Mouse (Mus musculus) Muller cell, postnatal 12 days (primary cell): Measurements from ENCODE around the gene Stt3b.
"Not testable (repeated sequence)": the region's sequence is repeated elsewhere in the genome, so short reads cannot be mapped to it uniquely, and the experiment has no call there.

Experiments
- DNase-seq: peaks from one replicate; pipeline ENCODE4 v3.0.0-alpha.2; 2015; ENCODE audit errors: inconsistent ontology term

Gene Stt3b

GRCm38 (mm10) chr9:115318621-115319375, 8.6 kb upstream of the Stt3b start:
- DNase-seq, result no peak

- no peak for DNase-seq
Measured at GRCm38 (mm10) chr9:115317049-115317448, 6.8 kb upstream of the Stt3b start.

- DNase-seq, result no peak
Measured at GRCm38 (mm10) chr9:115314556-115314955, 4.3 kb upstream of the Stt3b start.

GRCm38 (mm10) chr9:115313830-115314229, 3.6 kb upstream of the Stt3b start:
- DNase-seq, result no peak

- no peak for DNase-seq
Measured at GRCm38 (mm10) chr9:115311223-115311520, 951 bp upstream of the Stt3b start.

- no peak for DNase-seq
Measured at GRCm38 (mm10) chr9:115309977-115310345, 260 bp downstream of the Stt3b start.

- no peak for DNase-seq
Measured at GRCm38 (mm10) chr9:115309381-115309971, 745 bp downstream of the Stt3b start.

GRCm38 (mm10) chr9:115308941-115309380, 1.3 kb downstream of the Stt3b start:
- peak; percentile 38 for DNase-seq

- no peak for DNase-seq
Measured at GRCm38 (mm10) chr9:115308401-115308800, 1.8 kb downstream of the Stt3b start.

GRCm38 (mm10) chr9:115306202-115306601, 4.0 kb downstream of the Stt3b start:
- peak; percentile 49 for DNase-seq

- DNase-seq, result no peak
Measured at GRCm38 (mm10) chr9:115304149-115304548, 6.1 kb downstream of the Stt3b start.

- no peak for DNase-seq
Measured at GRCm38 (mm10) chr9:115301593-115301992, 8.6 kb downstream of the Stt3b start.

- no peak for DNase-seq
Measured at GRCm38 (mm10) chr9:115301002-115301579, 9.1 kb downstream of the Stt3b start.

- peak; percentile 67 for DNase-seq
Measured at GRCm38 (mm10) chr9:115296738-115297137, 13.5 kb downstream of the Stt3b start.

GRCm38 (mm10) chr9:115293920-115294594, 16.2 kb downstream of the Stt3b start:
- DNase-seq, result no peak

GRCm38 (mm10) chr9:115287774-115288434, 22.3 kb downstream of the Stt3b start:
- no peak for DNase-seq

GRCm38 (mm10) chr9:115284385-115284784, 25.8 kb downstream of the Stt3b start:
- DNase-seq, result no peak

GRCm38 (mm10) chr9:115283403-115283802, 26.8 kb downstream of the Stt3b start:
- DNase-seq, result no peak

GRCm38 (mm10) chr9:115278641-115279040, 31.6 kb downstream of the Stt3b start:
- DNase-seq, result no peak

GRCm38 (mm10) chr9:115274806-115275205, 35.4 kb downstream of the Stt3b start:
- no peak for DNase-seq

- DNase-seq, result no peak
Measured at GRCm38 (mm10) chr9:115273095-115273649, 37.0 kb downstream of the Stt3b start.

GRCm38 (mm10) chr9:115272451-115272850, 37.8 kb downstream of the Stt3b start:
- DNase-seq, result not testable (repeated sequence)
